Mouse (Mus musculus) hindbrain, embryonic 13.5 days (tissue): ENCODE results near the gene Rac2. TPM values are rescaled to one million over a fixed set of nuclear protein-coding genes. Genes with fewer than 3 reads are reported as not detected.

Source experiments
- ATAC-seq: fragments of 200-750 bp; cut with Nextera tagmentation; 2 replicates; pipeline ENCODE4 v1.8.0; 2017; ENCODE audit warnings: moderate TSS enrichment; ENCODE audit not compliant: low FRiP score
- H3K27ac ChIP-seq: fragments of 300-500 bp; sonication (generic); 2 replicates; pipeline ENCODE4 v1.5.1; 2015; ENCODE audit warnings: inconsistent platforms, mild to moderate bottlenecking, moderate library complexity
- H3K27me3 ChIP-seq: fragments of 300-500 bp; sonication (generic); 2 replicates; pipeline ENCODE4 v1.6.1; 2015; ENCODE audit warnings: mild to moderate bottlenecking, inconsistent platforms
- H3K36me3 ChIP-seq: fragments of 300-500 bp; sonication (generic); 2 replicates; pipeline ENCODE4 v1.6.1; 2015; ENCODE audit warnings: mild to moderate bottlenecking, inconsistent platforms
- H3K4me1 ChIP-seq: fragments of 300-500 bp; sonication (generic); replicated peaks from 2 replicates; pipeline ENCODE4 v1.6.1; 2015; ENCODE audit warnings: inconsistent platforms
- H3K4me2 ChIP-seq: fragments of 300-500 bp; sonication (generic); 2 replicates; pipeline ENCODE4 v1.6.1; 2015; ENCODE audit warnings: inconsistent platforms, mild to moderate bottlenecking, moderate library complexity
- H3K4me3 ChIP-seq: fragments of 300-500 bp; sonication (generic); 2 replicates; pipeline ENCODE4 v1.5.1; 2015; ENCODE audit warnings: mild to moderate bottlenecking, inconsistent platforms
- H3K9ac ChIP-seq: fragments of 300-500 bp; sonication (generic); 2 replicates; pipeline ENCODE4 v1.6.1; 2015; ENCODE audit warnings: mild to moderate bottlenecking, inconsistent platforms
- H3K9me3 ChIP-seq: fragments of 300-500 bp; sonication (generic); 2 replicates; pipeline ENCODE4 v1.6.1; 2016; ENCODE audit warnings: inconsistent platforms
- WGBS: fragments of 180-500 bp; shearing (Covaris S2); methylation state at CpG from one replicate; pipeline ENCODE4 v1.1.7; 2015; 5-methylcytosine and 5-hydroxymethylcytosine counted together
- polyA plus RNA-seq: library from polyadenylated mRNA; unstranded; fragments of >200 nt; fragmentation: Nextera tagmentation; extraction: Ambion mirVana; gene quantifications from 2 replicates; pipeline ENCODE4 v1.2.1, GENCODE M21; 2015

Gene Rac2
- polyA plus RNA-seq, 1 experiment from 2014 or later, result 8.8 TPM

DNA sequence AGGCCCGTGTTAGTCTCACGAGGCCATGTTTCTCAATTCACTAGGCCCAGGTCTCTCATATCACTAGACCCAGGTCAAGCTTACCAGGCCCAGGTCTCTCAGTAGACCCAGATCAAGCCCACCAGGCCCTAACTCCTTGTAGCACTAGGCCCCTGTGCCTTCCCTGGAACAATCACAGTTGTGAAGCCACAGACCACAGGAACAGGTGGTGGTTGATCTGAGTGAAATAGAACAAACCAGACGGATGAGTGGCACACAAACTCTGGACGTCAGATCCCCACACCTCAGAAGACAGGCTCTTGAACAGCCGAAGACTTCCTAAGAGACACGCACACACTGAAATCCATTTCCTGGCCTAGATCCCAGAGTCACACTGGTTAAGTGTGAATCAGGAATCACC is 61.8 kb downstream of the Rac2 start:
- no peak overlapping the region for H3K27ac ChIP-seq
- no peaks in the 10 kb centered on the region for H3K36me3 ChIP-seq
- H3K27me3 ChIP-seq, result no peaks in the 10 kb centered on the region
- no peak for ATAC-seq
- no peak overlapping the region for H3K4me2 ChIP-seq
- WGBS, result 95% methylated on average over 6 of the region's 6 CpGs
- peaks cover 7% of the 10 kb centered on the region for H3K4me1 ChIP-seq
- H3K9ac ChIP-seq, result no peak overlapping the region
- no peak overlapping the region for H3K4me3 ChIP-seq
- H3K9me3 ChIP-seq, result no peaks in the 10 kb centered on the region

DNA sequence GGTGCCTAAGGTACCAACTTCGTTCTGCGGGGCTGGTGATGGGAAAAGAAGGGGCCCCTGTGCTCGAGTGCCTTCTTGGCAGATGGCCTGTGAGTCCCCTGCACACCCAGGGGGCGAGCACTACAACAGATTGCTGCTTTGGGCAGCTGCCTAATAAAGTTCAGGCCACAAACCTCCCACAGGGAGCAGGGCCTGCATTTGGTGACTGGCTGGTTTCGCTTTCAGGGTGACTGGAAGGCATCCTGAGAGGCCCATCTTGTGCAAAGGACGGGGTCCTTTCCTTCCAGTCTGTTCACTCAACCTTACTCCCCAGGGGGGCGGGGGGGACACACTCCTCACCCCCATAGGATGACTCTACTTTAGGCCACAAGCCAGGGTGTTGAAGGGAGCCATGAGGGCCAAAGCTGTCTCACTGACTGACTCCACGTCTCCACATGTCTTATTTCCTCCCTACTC is 62.4 kb downstream of the Rac2 start:
- WGBS, result 57% methylated on average over 8 of the region's 8 CpGs
- no peak overlapping the region; the same call in 1 of the 2 replicates for H3K9ac ChIP-seq

DNA sequence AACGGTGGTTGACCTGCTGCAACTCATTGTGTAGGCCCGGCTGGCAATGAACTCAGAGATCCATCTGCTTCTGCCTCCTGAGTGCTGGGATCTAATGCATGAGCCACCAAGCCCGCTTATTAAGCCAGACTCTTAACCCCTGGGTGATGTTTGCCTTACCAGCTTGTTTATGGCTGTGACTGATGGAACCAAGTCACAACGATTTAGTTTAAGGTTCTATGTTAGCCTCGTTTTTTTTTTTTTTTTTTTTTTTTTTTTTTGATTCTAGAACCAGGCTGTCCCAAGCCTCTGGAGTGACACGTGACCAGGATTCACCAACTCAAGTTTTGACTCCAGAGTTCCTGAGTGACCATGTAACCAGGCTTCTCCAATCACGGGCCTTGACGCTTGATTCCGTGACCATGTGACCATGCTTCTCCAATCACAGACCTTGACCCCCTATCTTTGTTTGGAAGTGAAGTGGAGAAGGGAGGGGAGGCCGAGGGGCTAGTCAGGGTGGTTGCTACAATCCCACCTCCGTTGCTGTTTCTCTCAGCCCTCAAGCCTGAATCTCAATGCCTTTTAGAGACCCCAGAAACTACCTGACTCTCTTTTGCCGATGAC is 63.2 kb downstream of the Rac2 start:
- ATAC-seq, result no peak
- Histone ChIP-seq H3K27me3 (no peaks in the 10 kb centered on the region), H3K4me2 (no peak overlapping the region), H3K4me1 (peaks cover 7% of the 10 kb centered on the region), H3K4me3 (no peak overlapping the region), H3K36me3 (no peaks in the 10 kb centered on the region), H3K9ac (no peak overlapping the region), H3K9me3 (0 out of 2 replicates have a peak, but pooled peaks cover 4% of the 10 kb centered on the region), H3K27ac (no peak overlapping the region)
- WGBS, result 44% methylated on average over 12 of the region's 12 CpGs

More for the DNA sequence above, 62.4 kb downstream of the Rac2 start:
- Histone ChIP-seq H3K4me1 (peaks cover 7% of the 10 kb centered on the region), H3K4me3 (no peak overlapping the region), H3K36me3 (no peaks in the 10 kb centered on the region), H3K4me2 (no peak overlapping the region), H3K9me3 (0 out of 2 replicates have a peak, but pooled peaks cover 2% of the 10 kb centered on the region), H3K27ac (no peak overlapping the region), H3K27me3 (no peaks in the 10 kb centered on the region)
- no peak for ATAC-seq

Other genes with a start within 250 kb of the Rac2 start
- gene Csf2rb, start 247.0 kb downstream of the Rac2 start, polyA plus RNA-seq, result 0.39 and 0.40 TPM in 2 replicates
- gene Tex33, start 176.9 kb downstream of the Rac2 start, polyA plus RNA-seq, result not detected in 2 replicates
- 10.7 and 17.0 TPM in 2 replicates for gene Tst, start 166.9 kb downstream of the Rac2 start, polyA plus RNA-seq
- 2.2 and 3.1 TPM in 2 replicates for gene Mpst, start 166.4 kb downstream of the Rac2 start, polyA plus RNA-seq
- gene Kctd17, start 144.2 kb downstream of the Rac2 start, polyA plus RNA-seq, result 114 and 116 TPM in 2 replicates
- 0.23 and 0.31 TPM in 2 replicates for gene Tmprss6, start 104.1 kb downstream of the Rac2 start, polyA plus RNA-seq
- 0.05 and 0.13 TPM in 2 replicates for gene Il2rb, start 77.5 kb downstream of the Rac2 start, polyA plus RNA-seq
- gene C1qtnf6, start 41.4 kb downstream of the Rac2 start, polyA plus RNA-seq, result 8.0 and 8.2 TPM in 2 replicates
- 0.42 and 0.48 TPM in 2 replicates for gene Sstr3, start 28.1 kb downstream of the Rac2 start, polyA plus RNA-seq
- 6.8 and 7.7 TPM in 2 replicates for gene Cyth4, start 24.3 kb upstream of the Rac2 start, polyA plus RNA-seq
- 4.6 and 5.0 TPM in 2 replicates for gene Elfn2, start 146.0 kb upstream of the Rac2 start, polyA plus RNA-seq
- gene Mfng, start 200.7 kb upstream of the Rac2 start, polyA plus RNA-seq, result 36.7 and 40.1 TPM in 2 replicates
- gene Card10, start 230.3 kb upstream of the Rac2 start, polyA plus RNA-seq, result 1.6 TPM in 2 replicates